Mouse (Mus musculus) testis, adult 10 weeks (tissue): ENCODE measurements around the gene Gm5148. TPM values are rescaled to one million over a fixed set of nuclear protein-coding genes. Genes with fewer than 3 reads are reported as not detected.

Experiments
- polyA plus RNA-seq: library from polyadenylated mRNA; stranded (reverse); fragments of 350-450 nt; fragmentation: Illumina TruSeq; extraction: RNeasy Lipid Tissue Mini Kit (QIAGEN cat#74804); gene quantifications from one replicate; pipeline ENCODE4 v1.2.3, GENCODE M21; 2014; ENCODE audit warnings: low read depth, low replicate concordance

Gene Gm5148
- polyA plus RNA-seq, result 0.83 TPM

GRCm38 (mm10) chr3:37724171-37724804 is at the start of gene Gm5148:
Gene Gm5148 (minus strand): TSS chr3:37724490.

Other genes starting within 250 kb of the Gm5148 start
- gene Spry1, start 84.5 kb downstream of the Gm5148 start, polyA plus RNA-seq, result 2.2 TPM